Mouse (Mus musculus): ENCODE results near the gene Nfatc2.

Nfatc2 gene

DNA sequence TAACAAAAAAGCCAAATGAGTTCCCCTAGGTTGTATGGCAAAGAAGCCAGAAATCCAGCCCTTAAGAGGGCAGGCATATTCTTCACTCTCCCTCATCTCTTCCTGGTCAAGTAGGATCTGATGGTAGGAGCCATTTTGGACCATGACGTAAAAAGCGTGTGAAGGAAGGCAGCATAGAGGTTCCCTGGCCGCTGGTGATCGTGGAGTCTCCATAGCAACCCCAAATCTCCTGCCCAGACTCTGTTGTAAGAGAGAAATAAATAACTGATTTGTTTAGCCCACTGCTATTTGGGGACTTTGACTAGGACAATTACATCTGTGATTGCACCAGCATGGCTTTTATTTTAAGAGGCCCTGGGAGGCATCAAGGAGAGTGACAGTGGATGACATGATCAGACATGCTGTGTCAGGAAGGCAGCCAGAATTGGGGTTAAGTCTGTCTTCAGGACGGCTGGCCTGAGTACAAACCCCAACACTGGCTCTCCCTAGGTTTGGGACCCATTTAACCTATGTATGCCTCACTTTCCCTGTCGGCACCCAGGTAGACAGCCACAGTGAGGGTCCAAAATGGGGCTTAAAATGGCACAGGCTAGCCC, 8.3 kb upstream of the Nfatc2 start:
- DNase-seq (ENCODE audit: low spot score in 2 of 2): no peak

DNA sequence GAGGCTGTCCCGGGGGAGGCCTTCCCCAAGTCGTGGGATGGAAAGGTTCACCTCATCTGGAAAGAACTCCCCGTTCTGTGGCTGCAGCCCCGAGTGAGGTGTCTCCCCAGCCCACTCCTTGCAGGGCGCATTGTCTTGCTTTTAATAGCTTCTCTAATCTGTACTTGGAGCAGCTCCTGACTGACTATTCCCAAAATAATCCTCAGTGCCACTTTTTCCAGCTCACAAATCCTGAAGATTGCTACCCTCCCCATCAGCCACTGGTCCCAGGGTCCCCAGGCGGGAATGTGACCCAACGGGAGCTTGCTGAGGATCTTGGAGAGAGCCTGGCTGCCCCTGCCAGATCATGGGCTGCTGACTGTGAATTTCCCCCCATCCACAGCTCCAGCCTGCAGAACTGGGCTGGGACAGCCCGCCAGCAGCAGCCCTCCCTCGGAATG, 6.7 kb upstream of the Nfatc2 start:
- peak in 1 of 2 experiments; percentile 31 for DNase-seq (ENCODE audit: low spot score in 2 of 2)

DNA sequence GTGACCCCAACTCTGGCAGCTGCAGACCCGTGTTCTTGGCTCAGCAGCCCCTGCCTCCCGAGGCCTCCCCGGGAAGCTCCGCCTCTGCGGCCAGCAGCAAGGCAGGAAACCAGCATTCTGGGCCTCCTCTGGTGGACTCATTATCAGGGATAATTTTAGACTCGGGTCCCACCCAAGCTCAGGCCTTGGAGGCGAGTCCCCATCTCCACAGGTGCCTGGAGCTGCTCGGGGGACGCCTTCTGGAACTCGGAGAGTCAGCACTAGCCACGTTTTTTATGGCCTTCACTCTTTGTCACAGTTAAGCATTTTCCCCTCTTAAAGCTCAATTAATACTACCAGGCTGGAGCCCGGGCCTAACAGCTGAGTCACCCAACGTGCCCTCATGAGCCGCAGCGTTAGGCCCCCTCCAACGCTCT, 3.2 kb upstream of the Nfatc2 start:
- DNase-seq (ENCODE audit: low spot score in 2 of 2): no peak

DNA sequence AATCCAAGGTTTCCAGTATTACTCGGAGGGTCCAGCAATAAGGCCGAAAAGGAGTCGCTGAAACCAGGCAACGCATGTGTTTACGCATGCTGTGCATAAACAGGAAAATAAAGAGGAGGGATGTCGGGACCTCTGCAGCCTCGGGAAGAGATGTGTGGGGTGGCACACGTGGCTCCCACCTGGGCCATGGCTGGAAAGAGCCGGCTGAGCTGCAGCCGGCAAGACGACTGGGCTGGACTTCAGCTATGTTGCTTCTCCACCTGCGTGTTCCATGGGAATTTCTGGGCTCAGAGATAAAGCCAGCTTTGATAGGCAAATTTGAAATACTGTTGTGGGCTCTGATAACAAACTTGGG, 907 bp upstream of the Nfatc2 start:
- no peak for DNase-seq (ENCODE audit: low spot score in 2 of 2)

DNA sequence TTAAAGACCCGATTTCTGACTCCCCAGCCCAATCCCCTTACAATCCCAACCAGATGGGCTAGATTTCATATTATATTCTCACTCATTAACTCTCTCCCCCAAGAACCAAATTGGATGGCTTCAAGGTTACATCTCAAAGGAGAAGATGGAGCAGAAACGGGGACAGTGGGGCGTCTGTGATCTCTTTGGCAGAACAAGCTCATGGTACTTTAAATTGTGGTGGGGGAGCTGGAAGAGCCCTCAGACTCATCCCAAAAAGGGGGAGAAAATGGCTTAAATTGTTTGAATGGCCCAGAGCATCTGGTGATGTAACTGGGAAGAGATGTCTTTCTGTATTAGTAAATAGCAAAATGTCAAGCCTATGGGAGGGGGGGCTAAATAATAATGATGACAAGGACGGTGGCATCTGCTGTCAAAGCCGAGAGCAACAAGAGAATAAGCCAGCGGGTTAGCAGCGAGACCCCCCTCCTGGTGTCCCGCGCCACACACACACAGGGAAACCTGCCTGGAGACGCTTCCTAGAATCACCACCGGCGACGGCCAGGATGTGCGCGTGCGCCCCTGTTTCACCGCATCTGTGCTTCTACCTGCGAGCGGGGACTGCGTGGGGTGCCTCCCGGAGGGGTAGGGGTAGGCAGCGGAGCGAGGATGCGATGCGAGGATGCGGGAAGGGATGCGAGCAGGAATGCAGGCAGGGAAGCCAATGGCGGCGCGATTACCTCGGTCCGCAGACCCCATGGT, 537 bp downstream of the Nfatc2 start:
- peak; percentile 41 to 44 for DNase-seq (ENCODE audit: low spot score in 2 of 2)

DNA sequence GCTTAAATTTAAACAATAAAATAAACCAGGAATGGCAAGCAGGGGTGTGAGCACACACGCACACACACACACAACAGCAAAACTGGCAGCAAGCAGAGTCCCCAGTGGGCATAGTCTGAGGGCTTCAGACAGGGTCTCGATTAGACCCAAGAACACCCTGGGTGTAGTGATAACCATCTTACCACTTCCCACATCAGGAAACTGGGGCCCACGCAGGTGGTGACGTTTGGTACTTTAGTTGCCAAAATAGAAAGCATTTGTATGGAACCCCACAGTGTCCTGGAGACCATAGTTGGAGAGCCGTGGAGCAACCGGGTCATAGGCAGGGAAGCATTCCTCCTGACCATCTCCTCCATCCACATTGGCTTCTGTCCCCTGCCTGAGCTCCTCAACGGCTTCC, 5.8 kb downstream of the Nfatc2 start:
- DNase-seq (ENCODE audit: low spot score in 2 of 2): no peak

DNA sequence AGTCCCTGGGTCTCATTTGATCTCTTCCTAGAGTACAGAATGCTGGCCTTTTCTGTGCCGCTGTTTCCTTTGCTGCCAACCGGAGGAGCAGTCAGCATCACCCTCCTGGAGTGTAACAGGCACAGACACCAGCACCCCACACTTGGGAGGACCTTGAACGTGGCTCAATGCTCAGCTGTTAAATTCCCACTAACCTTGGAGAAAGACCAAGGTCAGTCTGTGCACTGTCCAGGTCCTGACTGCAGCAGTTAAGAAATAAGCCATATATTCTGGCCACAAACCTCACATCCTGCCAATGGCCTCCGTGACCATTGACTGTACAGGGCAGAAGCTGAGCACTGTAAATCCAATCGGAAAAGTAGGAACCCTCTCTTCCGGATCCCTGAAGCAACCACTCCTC, 7.8 kb downstream of the Nfatc2 start:
- DNase-seq (ENCODE audit: low spot score in 2 of 2): no peak

DNA sequence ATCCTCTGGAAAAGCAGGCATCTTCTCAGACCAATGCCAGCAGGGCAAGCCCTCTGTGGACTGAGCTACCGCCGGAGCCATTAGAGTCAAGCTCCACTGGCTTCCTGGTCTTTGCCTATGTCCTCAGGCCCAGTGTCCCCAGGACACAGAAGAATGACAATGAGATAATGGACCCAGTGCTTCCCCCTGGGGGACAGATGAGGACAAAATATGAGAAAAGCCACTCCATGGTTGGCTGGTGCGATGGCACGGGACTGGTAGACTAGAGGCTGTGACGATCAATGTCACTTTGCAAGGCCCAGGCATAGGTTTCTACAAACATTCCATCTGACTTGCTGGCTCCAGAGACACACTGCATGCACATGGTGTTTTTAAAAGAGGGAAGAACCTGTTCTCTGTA, 8.5 kb downstream of the Nfatc2 start:
- no peak for DNase-seq (ENCODE audit: low spot score in 2 of 2)

DNA sequence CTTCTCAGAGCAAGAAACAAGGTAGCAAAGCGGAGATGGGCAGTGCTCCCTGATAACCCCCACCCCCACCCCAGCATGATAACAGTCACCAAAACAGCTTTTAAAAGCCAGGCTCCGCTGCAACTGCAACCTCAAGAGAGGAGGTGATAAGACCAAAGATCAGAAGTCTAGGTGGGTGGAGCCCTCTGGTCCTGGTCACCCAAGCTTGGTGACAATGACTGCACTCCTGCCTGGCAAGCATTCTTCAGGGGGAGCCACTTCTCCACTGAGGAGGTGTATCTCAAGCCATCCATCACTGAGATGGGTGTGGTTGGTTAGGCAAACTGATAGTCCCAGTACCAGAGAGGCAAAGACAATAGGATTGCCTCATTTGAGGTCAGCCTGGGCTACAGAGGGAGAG, 10.4 kb downstream of the Nfatc2 start:
- DNase-seq (ENCODE audit: low spot score in 2 of 2): no peak

DNA sequence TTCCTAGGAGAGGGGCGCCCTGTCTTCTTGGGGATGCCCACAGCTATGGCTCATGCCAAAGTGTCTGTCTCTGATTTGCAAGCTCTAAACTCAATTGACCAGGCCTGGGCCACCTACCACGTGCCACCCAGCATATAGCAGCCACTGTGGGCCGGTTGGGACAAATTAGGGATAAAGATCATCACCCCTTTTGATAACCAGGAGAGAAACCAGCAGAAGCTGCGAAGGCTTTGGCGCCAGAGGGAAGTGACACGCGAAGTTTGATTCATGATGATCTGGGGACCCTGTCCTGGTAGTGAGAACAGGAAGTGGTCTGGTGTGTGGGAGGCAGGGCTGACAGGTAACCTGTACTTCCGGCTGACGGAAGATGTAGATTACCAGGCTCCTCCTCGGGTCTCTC, 10.9 kb downstream of the Nfatc2 start:
- DNase-seq (ENCODE audit: low spot score in 2 of 2): no peak

DNA sequence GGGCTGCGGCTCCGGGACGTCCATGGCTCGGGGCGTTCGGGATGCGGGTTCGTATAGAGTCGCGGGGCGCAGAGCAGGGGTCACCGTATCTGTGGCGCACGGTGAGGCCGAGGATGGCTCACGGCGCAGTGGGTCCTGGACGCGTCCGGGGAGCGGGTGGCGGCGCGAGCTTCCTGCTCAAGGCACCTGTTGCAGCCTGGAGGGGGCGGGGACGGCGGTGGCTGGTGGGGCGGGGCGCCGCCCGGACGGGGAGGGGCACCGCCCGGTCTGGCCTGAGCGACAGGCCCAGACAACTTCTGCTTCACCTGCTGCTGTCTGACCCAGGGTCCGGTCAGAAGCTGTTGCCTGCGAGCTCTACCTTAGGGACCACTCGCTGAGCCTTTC, 11.3 kb downstream of the Nfatc2 start:
- no peak for DNase-seq (ENCODE audit: low spot score in 2 of 2)

DNA sequence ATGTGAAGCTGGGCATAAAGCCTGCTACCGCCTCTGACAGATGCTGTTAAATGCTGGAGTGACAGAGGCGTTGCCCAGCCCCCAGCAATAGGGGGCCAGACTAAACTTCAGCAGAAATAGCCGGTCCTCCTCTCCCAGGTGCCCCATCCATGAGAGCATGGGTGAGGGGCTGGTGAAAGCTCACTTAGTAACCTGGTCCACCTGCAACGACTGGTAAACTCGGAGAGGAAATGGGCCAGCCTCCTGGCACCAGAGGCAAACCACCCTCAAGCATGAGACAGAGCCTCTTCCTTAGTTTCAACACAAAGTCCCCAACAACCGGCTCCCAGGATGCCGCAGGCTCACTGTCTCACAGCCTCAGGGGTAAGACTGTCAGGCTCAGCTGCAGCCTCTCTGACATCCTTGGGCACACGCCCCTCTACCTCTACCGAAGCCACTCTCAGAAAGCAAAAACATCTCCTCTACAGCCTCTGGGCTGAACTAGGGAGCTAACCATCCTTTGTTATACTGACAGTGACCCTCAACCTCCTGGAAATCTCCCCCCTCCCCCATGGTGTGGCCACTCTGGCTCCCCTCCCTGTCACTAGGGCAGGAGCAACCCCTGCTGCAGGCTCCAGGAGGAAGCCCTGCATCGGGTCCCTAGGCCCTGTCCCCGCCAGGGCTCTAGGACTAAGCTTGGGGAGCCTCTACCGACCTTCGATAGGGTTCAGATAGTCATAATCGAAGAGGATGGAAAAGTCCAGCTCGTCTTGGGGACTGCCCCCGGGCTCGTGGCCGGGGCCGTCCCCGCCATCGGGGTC, 11.9 kb downstream of the Nfatc2 start:
- no peak for DNase-seq (ENCODE audit: low spot score in 2 of 2)

DNA sequence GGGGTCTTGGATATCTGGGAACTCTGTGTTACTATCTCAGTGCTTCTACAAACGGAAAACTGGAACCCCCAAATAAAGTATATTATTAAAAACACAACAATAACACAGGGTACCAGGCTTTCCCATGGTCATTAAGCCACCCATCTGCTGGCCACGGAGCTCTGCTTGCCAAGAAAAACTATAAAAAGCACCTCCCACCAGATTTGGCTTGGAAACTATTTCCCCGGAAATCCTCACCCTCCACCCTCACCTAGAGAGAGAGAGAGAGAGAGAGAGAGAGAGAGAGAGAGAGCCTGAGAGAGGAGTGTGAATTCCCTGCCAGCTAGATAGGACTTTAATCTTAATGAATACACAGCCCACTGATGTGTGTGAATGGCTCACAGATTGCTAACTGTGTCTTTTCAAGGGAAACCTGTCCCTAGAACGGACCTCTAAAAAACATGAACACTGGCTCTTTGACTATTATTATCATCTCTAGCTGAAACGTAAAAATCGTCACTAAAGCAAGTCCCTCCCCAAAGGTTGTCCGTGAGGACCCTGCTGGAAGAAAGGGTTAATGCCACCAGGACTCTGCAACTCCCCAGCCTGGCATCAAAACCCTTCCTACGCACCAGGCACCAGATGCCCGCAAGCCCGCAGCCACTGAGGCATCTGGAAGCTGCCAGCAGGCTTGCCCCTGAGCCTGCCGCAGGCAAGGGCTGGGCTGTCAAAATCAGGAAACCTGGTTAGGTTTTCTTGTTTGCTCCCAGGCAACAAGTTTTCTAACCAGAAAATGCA, 12.7 kb downstream of the Nfatc2 start:
- DNase-seq (ENCODE audit: low spot score in 2 of 2): no peak

DNA sequence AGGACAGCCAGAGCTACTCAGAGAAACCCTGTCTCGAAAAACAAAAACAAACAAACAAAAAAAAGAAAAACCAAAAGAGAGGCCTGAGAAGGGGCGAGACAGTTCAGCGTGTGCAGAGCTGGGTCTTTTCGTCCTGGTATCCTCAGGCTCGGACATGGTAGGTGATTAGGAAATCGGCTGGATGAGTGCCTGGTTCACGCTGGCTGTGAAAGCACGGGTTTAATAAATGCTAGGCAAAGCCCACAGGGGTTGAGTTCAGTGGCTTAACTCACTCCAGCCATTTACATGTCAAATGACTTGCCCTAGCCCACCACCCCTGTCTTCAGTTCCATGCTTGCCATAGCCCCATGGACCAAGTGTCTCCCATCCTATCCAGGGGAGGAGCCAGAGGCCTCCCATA, 14.3 kb downstream of the Nfatc2 start:
- no peak for DNase-seq (ENCODE audit: low spot score in 2 of 2)

DNA sequence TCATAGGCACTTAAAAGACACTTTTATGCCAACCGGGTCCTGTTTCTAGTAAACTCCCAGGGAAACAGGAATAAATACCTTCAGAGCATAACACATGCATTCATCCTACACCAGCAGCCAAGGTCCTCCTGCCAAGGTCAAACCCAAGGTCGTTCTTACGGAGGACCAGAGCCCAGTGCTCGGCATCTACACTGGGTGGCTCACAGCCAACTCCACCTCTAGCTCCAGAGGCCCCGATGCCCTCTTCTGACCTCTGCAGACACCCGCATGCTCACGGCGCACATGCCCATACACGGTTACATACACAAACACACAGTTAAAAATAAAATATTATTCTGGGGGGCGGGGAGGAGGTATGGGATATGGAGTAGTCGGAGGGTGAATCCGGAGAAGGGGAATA, 14.9 kb downstream of the Nfatc2 start:
- no peak for DNase-seq (ENCODE audit: low spot score in 2 of 2)

DNA sequence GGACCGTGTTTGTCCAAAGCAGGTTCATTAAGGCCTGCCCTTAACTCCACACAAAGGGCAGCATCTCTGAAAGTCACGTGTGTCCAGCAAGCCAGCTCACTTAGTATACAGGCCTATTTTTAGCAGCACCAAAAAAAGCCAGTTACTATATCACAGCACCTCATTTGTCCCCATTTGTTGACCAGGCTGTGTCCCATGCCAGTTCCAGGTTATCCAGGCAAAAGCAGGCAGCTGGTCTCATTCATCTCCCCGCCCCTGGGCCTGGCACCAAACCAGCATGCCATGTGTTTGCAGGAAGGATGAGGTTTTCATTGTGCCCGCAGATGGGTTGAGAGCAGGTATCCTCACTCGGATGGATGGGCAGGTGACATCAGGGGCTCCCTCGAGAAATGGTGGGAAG, 16.6 kb downstream of the Nfatc2 start:
- DNase-seq (ENCODE audit: low spot score in 2 of 2): no peak

DNA sequence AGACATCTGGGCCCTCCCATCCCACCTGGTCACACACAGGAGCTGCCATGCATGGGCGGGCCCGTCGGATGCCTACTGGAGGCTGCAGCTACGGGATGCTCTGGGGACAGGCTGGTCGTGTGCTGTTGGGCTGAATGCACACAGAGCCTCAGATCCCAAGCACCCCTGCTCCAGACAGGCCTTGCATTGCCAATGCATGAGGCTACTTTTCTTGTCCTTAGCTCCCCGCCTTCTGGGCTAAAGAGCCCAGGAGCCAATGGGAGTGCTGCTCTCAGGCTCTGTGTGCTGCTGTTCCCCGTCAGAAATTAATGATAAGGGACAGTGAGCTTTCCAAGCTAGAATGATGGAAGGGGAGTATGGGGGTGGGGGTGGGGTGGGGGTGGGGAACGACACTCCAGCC, 17.0 kb downstream of the Nfatc2 start:
- DNase-seq (ENCODE audit: low spot score in 2 of 2): no peak

DNA sequence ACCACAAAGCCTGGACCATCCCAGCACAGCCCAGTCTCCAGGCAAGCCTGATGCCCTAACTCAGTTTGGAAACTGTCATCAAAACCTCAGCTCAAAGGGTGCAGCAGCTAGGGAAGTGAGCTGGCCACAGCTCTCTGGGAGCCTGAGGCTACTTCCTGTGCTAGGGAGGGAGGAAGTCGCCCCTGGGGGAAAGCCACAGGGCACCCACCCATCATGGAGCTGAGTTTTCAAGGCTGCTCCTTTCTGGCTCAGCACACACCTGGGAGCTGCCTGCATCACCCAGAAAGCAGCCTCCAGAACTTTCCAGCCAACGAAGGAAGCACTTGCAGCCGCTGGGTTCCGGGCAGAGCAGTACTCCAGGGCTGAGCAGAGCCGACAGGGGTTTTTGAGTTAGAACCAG, 18.4 kb downstream of the Nfatc2 start:
- DNase-seq (ENCODE audit: low spot score in 2 of 2): no peak

DNA sequence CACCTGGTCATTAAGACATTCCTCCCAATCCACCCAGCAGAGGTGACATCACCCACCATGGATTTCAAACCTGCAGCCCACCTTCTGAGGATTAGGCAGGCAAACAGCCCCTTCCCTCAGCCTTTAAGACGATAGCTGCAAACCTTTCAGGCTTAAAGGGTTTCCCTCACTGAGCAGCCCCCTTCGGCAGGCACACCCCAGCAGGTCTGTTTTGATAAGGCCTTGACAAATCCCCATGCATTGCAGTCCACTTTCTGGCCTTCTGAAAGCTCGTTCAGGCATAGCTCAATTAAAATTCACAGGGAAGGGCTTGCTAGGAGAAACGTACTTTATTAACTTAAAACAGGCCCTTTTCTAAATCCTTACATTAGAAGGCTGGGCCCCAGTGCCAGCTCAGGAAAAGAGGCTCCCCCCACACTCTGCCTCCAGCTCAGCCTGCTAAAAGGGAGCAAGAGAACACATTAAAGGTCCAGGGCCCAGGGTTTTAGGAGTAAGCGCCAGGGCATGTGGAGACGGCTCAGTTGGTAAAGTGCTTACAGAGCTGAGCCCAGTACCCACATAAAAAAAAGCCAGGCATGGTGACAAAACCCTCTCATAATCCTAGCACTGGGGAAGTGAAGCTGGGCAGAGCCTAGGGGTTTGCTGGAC, 20.1 kb downstream of the Nfatc2 start:
- no peak for DNase-seq (ENCODE audit: low spot score in 2 of 2)

DNA sequence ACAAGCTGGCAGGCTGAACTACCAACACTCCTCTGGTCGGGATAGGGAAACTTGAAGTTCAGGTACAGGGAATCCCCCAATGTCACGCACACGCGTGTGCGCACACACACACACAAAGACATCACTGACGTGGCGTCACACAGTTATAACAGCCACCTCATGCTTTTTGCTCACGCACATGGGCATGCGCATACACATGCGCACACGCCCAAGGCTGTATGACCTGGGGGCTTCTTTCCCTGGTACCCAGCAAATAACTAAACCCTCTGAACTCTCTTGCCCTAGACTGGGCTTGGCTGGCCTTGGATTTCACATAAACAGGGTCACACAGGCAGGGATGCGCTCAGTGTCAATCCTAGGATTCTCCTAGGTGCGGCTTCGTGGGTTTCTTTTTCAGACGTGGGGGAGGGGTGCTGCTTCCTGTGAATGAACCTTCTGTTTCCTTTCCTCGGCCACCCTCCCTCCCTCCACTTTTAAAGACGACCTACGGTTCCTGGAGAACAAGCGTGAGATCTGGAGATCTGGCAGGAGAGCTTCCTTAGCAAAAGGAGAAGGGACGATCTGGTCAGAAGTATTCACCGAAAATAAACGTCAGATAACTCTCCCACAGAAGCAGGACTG, 21.1 kb downstream of the Nfatc2 start:
- no peak for DNase-seq (ENCODE audit: low spot score in 2 of 2)

DNA sequence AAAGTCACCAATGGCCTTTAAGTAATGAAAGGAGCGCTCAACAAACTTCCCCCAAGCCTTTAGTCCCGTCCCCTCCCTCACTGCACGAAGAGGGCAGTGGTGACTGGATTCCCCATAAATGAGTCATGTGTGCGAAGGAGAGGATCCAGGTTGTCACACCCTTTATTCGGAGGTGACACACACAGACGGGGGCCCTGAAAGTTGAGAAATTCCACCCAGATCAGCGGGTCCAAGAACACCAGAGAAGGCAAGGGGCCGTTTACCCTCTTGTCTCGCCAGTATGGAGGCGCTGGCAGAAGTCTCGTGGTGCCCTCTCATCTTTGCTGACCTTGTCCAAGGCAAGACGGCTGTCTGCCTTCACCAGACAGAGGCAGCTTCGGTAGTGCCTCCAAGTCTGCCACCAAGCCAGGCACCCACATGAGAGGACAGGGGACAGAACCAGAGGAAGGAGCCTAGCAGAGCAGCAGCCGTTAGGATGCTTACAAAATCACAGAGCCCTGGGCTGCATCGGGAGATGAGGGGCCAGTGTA, 21.8 kb downstream of the Nfatc2 start:
- DNase-seq (ENCODE audit: low spot score in 2 of 2): no peak
